In the genomic region with DNA sequence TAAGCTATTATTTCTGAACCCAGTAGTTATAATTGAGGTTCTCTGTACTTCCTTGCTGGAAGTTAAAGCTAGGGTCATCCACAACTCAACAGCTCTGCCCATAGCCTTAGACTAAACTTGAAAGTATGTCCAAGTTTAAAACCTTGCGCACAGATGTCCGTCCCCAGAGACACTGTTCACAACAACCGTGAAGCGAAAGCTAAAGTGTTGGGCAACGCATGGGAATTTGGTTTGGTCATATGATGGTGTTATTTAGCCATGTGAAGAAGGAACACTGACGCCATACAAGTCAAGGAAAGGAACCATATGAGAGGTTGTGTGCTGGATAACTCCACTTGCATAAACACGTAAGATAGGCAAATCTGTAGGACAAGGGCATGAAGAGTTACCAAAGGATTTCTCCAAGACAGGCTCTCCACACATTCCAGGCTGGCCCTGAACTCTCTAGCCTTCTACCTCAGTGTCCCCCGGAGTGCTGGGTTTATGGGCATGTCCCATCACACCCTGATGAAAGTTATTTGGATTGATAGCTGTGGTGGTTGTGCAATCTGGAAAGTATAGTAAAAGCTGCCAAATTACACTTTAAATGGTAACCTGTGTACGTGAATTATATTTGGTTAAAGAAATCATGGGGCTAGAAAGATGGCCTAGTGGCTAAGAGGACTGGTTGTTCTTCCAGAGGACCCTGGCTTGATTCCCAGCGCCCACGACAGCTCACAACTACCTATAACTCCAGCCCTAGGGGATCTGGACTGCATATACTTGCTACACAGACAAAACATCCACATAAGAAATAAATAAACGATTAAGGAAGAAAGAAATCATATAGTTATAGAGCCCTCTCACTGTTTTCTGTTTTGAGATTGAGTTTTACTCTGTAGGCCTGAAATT, we compare ENCODE assay signal across 18 mouse cellular contexts.
"Had no signal": no experiment of that assay in that cellular context is flagged by ENCODE, and none has a peak within 500 bp of the region (broad histone marks: within the 10 kb centered on the region; RNA-seq: fewer than 3 reads in every experiment).

No protein-coding gene starts in this region.

- H3K27ac ChIP-seq: midbrain, embryonic 10.5 days; midbrain, embryonic 12.5 days; neural tube, embryonic 13.5 days; neural tube, embryonic 15.5 days; stomach, embryonic 15.5 days; stomach, postnatal 0 days had no signal

- H3K36me3 ChIP-seq: midbrain, embryonic 10.5 days; midbrain, embryonic 12.5 days; neural tube, embryonic 13.5 days; neural tube, embryonic 15.5 days; stomach, embryonic 15.5 days had no signal

- H3K9me3 ChIP-seq: midbrain, embryonic 10.5 days; midbrain, embryonic 12.5 days; neural tube, embryonic 13.5 days; neural tube, embryonic 15.5 days; stomach, embryonic 15.5 days had no signal

- ATAC-seq: midbrain, embryonic 16.5 days had no signal

- H3K4me3 ChIP-seq: midbrain, embryonic 10.5 days; midbrain, embryonic 12.5 days; myocyte; neural tube, embryonic 13.5 days; neural tube, embryonic 15.5 days; stomach, embryonic 15.5 days had no signal

- H3K9ac ChIP-seq: lung, embryonic 14.5 days; midbrain, embryonic 12.5 days; neural tube, embryonic 13.5 days; neural tube, embryonic 15.5 days; stomach, embryonic 15.5 days had no signal

- H3K27me3 ChIP-seq: neural tube, embryonic 15.5 days; stomach, embryonic 15.5 days had no signal

- DNase-seq: lung, adult 18-20 months; lung, embryonic 14.5 days; lung, postnatal 14 days; lung, postnatal 4 days; midbrain, embryonic 14.5 days; retina, postnatal 1 day; right cerebral cortex, adult 18-20 months; right cerebral cortex, postnatal 25 days; thymus, adult 2 months; thymus, postnatal 36 days had no signal

- H3K4me2 ChIP-seq: lung, embryonic 14.5 days; midbrain, embryonic 12.5 days; neural tube, embryonic 13.5 days; neural tube, embryonic 15.5 days; stomach, embryonic 15.5 days had no signal
